Mouse (Mus musculus) neutrophil, adult 83 days (primary cell): ENCODE data around the gene Fxyd7. TPM values are rescaled to one million over a fixed set of nuclear protein-coding genes. Genes with fewer than 3 reads are reported as not detected.

ENCODE experiments used
- total RNA-seq, 2 experiments: library from RNA; stranded (reverse); gene quantifications; one replicate each; pipeline ENCODE4 v1.2.4; 2023

Fxyd7 gene
- not detected for total RNA-seq

GRCm38 (mm10) chr7:31051321-31052021, at the start of gene Fxyd7:
Fxyd7 (minus strand) TSS chr7:31051467.

DNA sequence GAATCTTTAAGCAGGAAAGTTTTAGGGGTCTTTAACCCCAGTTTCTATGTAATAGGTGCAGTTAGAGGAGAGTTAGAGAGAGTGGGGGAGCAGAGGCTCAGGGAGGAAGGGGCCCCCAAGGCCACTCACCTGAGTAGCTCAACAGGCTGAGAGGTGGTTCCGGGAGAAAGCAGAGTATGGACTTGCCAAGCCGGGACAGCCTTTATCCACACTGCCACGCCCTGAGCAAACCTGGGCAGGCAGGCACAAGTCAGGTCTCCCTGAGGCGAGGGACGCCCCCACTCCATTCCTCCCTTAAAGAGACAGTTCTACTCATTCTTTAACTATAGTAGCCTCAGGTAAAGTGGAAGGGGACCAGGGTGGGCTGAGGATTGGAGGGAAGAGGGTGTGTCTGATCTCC, 25.2 kb upstream of the Fxyd7 start, which contains the start of gene Fxyd3:
Gene Fxyd3 (minus strand): TSS at position 213 of the 400 bp plus-strand sequence.

GRCm38 (mm10) chr7:31059108-31059507, 7.8 kb upstream of the Fxyd7 start, which contains the start of gene Lgi4:
Lgi4 (plus strand) TSS chr7:31059342.

GRCm38 (mm10) chr7:31057071-31057470, 5.8 kb upstream of the Fxyd7 start, which contains the start of gene Fxyd1:
Fxyd1 (minus strand) TSS chr7:31057199.

DNA sequence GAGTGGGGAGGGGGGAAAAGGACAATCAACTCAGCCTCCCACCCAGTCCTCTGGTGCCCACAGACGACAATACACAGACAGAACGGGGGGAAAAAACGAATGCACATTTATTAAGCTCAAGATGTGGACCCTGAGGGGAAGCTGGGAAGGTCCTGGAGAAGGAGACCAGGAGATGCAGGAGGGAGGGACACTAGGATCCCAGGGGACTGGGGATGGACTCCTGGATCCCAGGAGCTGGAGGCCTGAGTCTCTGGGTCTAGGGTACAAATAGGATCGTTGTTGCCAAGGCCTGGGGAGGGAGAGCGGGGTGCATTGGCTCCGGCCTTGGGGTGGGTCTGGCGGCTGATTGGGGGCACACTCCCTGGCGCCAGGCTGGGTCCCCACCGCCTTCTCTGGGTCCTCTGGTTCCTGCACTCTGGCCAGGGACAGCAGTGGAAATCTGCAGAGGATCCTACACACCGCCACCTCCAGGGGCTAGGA, 8.8 kb downstream of the Fxyd7 start, which contains the start of gene Fxyd5:
Gene Fxyd5 (minus strand): TSS at position 51 of the 480 bp plus-strand sequence.

Other genes starting within 250 kb of the Fxyd7 start
- gene Ffar2, start 227.7 kb downstream of the Fxyd7 start, total RNA-seq, result 10 to 100 TPM; 41.2 to 51.1 TPM
- gene Ffar3, start 195.3 kb downstream of the Fxyd7 start, total RNA-seq, result not detected
- gene Ffar1, start 189.9 kb downstream of the Fxyd7 start, total RNA-seq, result not detected
- gene Cd22, start 171.1 kb downstream of the Fxyd7 start, total RNA-seq, result 1 to 10 TPM; 2.2 to 3.4 TPM
- 1 to 10 TPM; 1.3 to 1.6 TPM for gene Mag, start 136.6 kb downstream of the Fxyd7 start, total RNA-seq
- gene Hamp2, start 126.8 kb downstream of the Fxyd7 start, total RNA-seq, result not detected
- not detected for gene Hamp, start 107.4 kb downstream of the Fxyd7 start, total RNA-seq
- 100 to 1,000 TPM; 119 to 124 TPM for gene Usf2, start 94.7 kb downstream of the Fxyd7 start, total RNA-seq
- 1 to 10 TPM; 2.5 to 3.2 TPM for gene Lsr, start 78.0 kb downstream of the Fxyd7 start, total RNA-seq
- gene Fam187b, start 77.7 kb downstream of the Fxyd7 start, total RNA-seq, result under 1 TPM; 0.46 to 0.72 TPM
- gene Fxyd5, start 9.0 kb downstream of the Fxyd7 start, total RNA-seq, result 100 to 1,000 TPM; 644 to 721 TPM
- gene Fxyd1, start 5.7 kb upstream of the Fxyd7 start, total RNA-seq, result not detected
- gene Lgi4, start 7.9 kb upstream of the Fxyd7 start, total RNA-seq, result not detected
- not detected for gene Fxyd3, start 25.2 kb upstream of the Fxyd7 start, total RNA-seq
- gene Hpn, start 63.8 kb upstream of the Fxyd7 start, total RNA-seq, result 1 to 10 TPM; 2.6 to 3.3 TPM
- gene Scn1b, start 75.5 kb upstream of the Fxyd7 start, total RNA-seq, result 1 to 10 TPM; 4.1 to 5.5 TPM
- gene Gramd1a, start 104.4 kb upstream of the Fxyd7 start, total RNA-seq, result 100 to 1,000 TPM in 1 of 2 experiments, 10 to 100 TPM in 1; 91.2 to 105 TPM
- gene Scgb2b2, start 239.0 kb upstream of the Fxyd7 start, total RNA-seq, result not detected
- gene Scgb1b2, start 240.4 kb upstream of the Fxyd7 start, total RNA-seq, result not detected